Mouse (Mus musculus) neural tube, embryonic 10.5 days (tissue): ENCODE results near the gene Gm2056.
"Not testable (repeated sequence)": the region's sequence is repeated elsewhere in the genome, so short reads cannot be mapped to it uniquely, and the experiment has no call there.

Source experiments
- DNase-seq: peaks from one replicate; pipeline ENCODE4 v3.0.0-alpha.2; 2017; ENCODE audit warnings: low spot score; ENCODE audit errors: extremely low spot score

Gene Gm2056

DNA sequence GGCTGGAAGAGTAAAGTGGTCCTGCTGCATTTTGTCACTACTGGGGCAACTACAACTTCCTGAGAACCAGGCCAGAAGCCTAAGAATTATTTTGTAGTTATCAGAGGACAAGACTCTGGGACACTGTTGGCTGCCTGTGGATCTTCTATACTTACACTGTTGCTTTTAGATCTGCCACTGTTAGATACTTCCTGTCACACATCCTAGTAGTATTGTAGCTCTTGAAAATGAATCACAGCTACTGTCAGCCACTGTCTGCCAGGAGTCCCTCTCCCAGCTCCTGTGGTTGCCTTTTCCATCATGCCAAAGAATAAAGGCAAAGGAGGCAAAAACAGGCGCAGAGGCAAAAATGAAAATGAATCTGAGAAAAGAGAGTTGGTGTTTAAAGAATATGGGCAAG is at the start of gene Gm2056:
Gm2056 (plus strand) TSS at position 301 of the 400 bp plus-strand sequence.
- not testable (repeated sequence) for DNase-seq

DNA sequence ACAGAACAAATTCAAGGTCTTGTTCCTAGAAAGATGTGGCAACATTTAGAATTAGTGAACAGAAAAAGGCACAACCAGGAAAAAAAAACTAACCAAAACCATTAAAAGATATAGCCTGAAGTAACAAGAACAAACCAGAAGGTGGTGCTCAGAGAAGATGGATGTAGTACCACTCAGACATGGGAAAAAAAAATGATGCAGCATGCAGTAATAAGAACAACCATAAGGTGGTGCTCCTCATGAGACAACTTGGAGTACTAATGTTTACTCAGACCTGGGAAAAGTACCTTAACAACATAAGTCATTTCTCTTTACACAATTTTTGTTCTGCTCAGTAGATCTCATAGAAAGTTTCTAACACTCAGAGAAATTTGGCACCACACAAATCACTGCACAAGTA is 42.8 kb upstream of the Gm2056 start:
- DNase-seq: not testable (repeated sequence)

DNA sequence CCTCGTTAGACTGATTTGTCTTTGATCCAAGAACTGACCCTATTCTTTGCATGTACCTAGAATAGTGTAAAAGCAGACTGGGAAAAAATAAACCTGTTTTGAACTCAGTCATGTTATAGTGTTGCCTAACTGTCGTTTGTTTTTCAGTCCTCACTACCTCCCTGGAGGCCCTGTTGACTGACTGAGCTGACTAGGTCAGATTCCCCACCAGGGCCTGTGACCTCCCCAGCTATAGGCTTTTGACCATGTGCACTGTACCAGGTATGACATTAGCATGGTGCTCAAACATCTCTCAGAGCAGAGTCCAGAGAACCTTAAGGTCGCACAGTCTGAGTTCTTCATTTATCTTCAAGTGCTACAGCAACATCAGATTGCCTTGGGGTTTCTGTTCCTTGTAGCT is 22.7 kb upstream of the Gm2056 start:
- not testable (repeated sequence) for DNase-seq

DNA sequence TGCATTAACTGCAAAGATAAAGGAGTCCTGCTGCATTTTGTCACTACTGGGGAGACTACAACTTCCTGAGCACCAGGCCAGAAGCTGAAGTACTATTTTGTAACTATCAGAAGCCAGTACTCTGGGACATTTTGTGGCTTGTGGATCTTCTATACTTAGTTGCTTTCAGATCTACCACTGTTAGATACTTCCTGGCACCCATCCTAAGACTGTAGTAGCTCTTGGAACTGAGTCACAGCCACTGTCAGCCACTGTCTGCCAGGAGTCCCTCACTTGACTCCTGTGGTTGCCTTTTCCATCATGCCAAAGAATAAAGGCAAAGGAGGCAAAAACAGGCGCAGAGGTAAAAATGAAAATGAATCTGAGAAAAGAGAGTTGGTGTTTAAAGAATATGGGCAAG is 15.3 kb upstream of the Gm2056 start, which contains the start of gene Gm2075:
Gm2075 (plus strand) TSS at position 301 of the 400 bp plus-strand sequence.
- not testable (repeated sequence) for DNase-seq

DNA sequence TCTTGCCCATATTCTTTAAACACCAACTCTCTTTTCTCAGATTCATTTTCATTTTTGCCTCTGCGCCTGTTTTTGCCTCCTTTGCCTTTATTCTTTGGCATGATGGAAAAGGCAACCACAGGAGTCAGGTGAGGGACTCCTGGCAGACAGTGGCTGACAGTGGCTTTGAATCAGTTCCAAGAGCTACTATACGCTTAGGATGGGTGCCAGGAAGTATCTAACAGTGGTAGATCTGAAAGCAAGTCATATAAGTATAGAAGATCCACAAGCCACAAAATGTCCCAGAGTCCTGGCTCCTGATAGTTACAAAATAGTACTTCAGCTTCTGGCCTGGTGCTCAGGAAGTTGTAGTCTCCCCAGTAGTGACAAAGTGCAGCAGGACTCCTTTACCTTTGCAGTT is 8.1 kb upstream of the Gm2056 start, which contains the start of gene Gm6803:
Gm6803 (minus strand) TSS at position 101 of the 400 bp plus-strand sequence.
- not testable (repeated sequence) for DNase-seq

DNA sequence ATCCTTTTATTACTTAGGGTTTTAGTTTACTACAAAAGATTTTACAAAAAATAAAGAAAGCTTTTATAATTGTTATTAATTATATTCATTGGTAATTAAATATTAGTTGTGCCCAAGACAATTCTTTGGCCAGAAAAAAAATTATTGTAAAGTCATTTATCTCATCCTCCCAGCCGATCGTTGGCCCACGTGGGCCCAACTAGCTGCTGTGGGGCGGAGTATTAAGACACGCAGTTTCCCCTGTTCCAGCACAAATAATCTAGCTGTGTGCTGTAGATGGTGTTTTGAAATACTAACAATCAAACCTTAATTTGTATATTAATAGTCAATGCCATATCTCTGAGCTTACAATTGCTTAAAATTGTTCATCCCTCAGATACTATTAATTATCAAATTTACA is 5.4 kb downstream of the Gm2056 start:
- not testable (repeated sequence) for DNase-seq

DNA sequence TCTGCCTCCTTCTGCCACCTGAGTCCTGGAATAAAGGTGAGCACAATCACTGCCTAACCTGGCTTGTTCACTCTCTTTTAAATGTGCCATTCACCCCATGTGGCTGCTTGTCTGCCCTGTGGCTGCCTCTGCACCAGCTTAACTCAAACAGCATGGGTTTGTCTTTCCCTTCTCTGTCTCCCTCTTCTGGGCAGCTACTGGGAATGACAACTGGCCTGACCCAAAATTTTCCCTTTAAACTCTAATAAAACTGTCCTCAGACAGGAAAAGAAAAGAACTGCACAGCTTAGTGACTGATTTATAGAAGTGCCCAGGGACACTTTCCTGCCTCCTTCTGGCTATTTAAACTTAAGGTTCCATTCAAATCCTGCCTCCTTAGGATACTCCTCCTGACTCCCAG is 12.3 kb downstream of the Gm2056 start:
- DNase-seq: not testable (repeated sequence)

DNA sequence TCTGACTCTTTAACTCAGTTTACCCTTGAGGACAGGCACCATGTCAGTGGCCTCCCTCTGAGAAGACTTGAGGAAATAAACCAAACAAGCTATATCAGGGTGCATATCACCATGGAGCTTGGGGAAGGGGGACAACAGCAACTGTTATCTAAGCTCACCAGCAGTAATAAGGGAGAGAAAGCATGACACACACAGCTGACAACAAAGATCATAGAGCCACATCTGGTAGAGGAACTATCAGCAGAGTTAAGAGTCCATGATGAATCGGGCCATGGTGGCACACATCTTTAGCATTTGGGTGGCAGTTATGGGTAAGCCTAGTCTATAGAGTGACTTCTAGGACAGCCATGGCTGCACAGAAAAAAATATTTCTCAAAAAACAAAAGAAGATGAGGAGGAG is 12.9 kb downstream of the Gm2056 start:
- not testable (repeated sequence) for DNase-seq

DNA sequence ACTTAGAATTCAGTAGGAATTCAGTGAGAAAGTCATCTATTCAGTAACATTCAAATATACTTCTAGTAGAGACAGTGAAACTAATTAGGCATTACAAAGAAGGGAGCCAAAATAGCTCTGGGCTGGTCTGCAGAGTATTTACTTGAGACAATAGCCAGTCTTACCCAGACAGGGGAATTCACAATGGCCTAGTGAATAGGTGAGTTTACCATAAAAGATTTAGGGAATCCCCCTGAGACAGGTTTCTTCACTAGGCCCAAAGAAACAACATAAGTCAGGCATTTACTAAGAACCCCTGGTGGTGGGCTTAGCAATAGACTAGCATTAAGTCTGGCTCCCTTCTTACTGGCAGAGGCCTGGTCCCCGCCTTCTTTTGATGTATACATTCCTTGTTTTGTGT is 18.4 kb downstream of the Gm2056 start:
- not testable (repeated sequence) for DNase-seq
